Mouse (Mus musculus): ENCODE data around the gene Atp6v1g3.

DNA sequence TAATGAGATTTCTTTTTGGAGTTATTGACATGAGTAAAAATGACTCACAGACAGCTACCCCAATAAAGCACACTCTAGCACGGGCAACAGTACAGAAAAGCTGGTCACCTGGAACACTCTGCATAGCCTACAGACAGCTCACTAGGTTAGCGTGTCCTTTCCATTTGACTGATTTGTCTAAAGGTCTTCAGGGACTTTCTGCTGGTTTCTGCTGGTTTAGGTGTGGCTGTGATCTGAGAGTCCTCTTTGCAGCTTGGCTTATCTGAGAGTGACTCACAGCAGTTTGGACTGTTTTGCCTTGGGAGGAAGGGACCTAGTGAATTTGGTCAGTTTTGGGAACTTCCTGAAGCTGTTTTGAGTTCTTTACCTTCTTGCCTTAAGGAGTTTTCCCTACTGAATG lies 24.8 kb upstream of the Atp6v1g3 start:
- TF ChIP-seq GATA1 (IDR thresholded peaks at IDR 0.05; ENCODE audit: low read depth, low read length) (no peak), ZC3H11A (IDR thresholded peaks at IDR 0.05; ENCODE audit: low read depth, low read length) (no peak), RCOR1 (IDR thresholded peaks at IDR 0.05; ENCODE audit: low read depth, low read length) (no peak), JUND (IDR thresholded peaks at IDR 0.05; ENCODE audit: low read depth, low read length) (no peak), CTCF (IDR thresholded peaks at IDR 0.05 in 2 of 3, conservative IDR thresholded peaks at IDR 0.05 in 1 of 3; ENCODE audit: control insufficient read depth in 1 of 3, insufficient read depth in 1 of 3, low read depth in 2 of 3, low read length in 3 of 3, poor library complexity in 1 of 3, severe bottlenecking in 1 of 3) (no peak), TCF12 (IDR thresholded peaks at IDR 0.05; ENCODE audit: low read depth, low read length) (no peak), POLR2AphosphoS5 (IDR thresholded peaks at IDR 0.05; ENCODE audit: borderline replicate concordance, low read depth, low read length) (no peak), EP300 (IDR thresholded peaks at IDR 0.05; ENCODE audit: low read depth in 1 of 2, low read length in 2 of 2) (no peak), HCFC1 (IDR thresholded peaks at IDR 0.05; ENCODE audit: low read depth, low read length) (no peak), ZNF384 (IDR thresholded peaks at IDR 0.05; ENCODE audit: low read depth, low read length) (no peak), TAL1 (IDR thresholded peaks at IDR 0.05; ENCODE audit: low read length) (no peak), ELF1 (IDR thresholded peaks at IDR 0.05; ENCODE audit: low read depth, low read length) (no peak), POLR2A (IDR thresholded peaks at IDR 0.05; ENCODE audit: control insufficient read depth in 1 of 2, insufficient read depth in 1 of 2, low read depth in 1 of 2, low read length in 2 of 2, poor library complexity in 1 of 2) (no peak), BHLHE40 (IDR thresholded peaks at IDR 0.05; ENCODE audit: borderline replicate concordance, low read depth, low read length) (no peak)

Measured in MEL (cell line).